Mouse (Mus musculus) left cerebral cortex, postnatal 36 days (tissue): ENCODE measurements around the gene Zfp273. TPM values are rescaled to one million over a fixed set of nuclear protein-coding genes. Genes with fewer than 3 reads are reported as not detected.
"Not testable (repeated sequence)": the region's sequence is repeated elsewhere in the genome, so short reads cannot be mapped to it uniquely, and the experiment has no call there.

Source experiments
- DNase-seq, 2 experiments: peaks; one replicate each; pipeline ENCODE4 v3.0.0; 2021 to 2022; ENCODE audit warnings: low spot score in 2 of 2, mixed read lengths in 1 of 2
- intact Hi-C: fragments of 180-260 bp; cut with DNase I; formaldehyde crosslinking; loops from one replicate; pipeline ENCODE4 v1.15.1; 2025
- total RNA-seq, 2 experiments: library from RNA; stranded (reverse); gene quantifications; 2 replicates each; pipeline ENCODE4 v1.2.3; 2021

Zfp273 gene
- total RNA-seq, result 1 to 10 TPM; 5.7 to 7.8 TPM

DNA sequence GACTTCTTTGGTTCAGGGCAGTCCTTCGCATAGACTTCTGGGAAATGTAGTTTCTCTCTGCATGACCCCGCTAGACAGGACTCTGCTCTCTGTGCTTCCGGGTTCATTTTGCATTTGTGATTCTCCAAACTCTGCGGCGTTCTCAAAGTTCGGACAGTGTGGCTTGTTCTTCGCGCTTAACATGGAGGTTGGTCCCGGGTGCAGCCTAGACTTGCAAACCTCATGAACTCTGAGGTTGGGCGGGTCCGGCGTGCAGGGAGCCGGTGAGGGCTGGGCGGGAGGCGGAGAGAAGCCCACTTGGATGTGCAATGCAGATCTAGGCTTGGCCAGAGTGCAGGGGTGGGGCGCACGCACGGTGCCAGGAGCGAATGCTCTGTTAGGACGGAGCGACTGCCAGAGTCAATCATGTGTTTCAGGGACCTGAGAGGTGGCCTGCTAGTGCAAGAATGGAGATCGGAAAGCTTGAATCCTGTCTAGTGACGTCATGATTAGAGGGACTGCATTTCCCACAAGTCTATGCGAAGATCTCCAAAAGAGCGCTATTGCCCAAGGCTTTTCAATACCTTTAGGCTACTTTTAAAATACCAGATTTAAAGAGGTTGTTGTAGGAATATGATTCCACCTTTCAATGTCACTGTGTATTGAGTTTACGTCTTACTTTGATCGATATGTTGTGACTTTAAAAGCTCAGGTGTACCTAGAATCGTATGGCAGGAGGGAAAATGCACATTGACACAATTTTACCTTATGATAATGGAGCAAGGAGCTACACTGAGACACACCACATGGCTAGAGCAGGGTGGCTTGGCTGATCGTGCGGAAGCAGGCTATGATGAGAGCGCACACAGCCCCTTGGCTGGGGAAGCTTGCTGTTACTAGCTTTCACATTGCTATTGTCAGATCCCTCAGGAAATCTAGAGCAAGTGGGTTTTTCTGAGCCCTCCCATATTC, at the start of gene Zfp273:
Gene Zfp273 (plus strand): TSS at position 31 of the 951 bp plus-strand sequence.
- intact Hi-C loops, result loop anchor here (5.0 to 10.0 kb wide), 3 partner anchors 37 to 729 kb away; partner anchors contain the start of genes Zfp493 and Zfp85
- DNase-seq, result peak; percentile 79 to 83

DNA sequence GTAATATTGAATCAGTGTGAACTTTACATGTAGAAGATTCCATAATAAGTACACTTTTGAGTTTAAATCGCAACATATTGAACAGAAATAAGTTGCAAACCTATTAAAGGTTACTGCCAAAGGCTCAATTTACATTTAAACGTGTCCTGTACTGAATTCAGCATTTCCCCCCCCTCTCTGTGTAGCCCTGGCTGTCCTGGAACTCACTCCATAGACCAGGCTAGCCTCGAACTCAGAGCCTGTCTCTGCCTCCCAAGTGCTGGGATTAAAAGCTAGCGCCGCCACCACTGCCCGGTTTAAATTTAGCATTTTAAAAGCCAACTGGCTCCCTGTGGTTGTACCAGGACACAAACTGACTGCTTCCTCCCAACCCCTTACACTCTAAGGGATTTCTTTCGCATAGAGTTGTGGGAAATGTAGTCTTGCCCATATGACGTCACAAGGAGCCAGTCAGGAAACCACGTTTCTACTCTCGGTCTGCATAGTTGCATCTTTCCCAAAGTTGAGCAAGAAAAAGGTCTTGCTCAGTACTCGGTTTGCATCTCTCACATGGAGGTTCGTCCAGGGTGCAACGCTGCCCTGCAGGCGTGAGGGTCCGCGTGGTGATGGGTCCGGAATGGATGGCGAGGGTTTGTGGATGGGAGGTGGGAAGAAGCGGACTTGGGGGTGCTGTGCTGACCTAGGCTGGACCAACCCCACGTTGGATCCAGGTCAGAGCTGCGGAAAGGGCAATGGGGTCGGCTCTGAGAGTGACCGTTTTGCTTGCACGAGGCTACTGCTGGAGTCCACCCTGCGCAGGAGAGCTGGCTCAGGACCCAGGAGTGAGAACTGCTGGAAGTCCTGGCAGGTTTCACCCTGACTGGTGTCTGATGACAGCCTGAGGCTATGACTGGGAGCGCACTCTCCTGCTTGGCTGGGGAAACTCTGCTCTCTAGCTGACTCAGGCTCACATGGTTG, 34.0 kb upstream of the Zfp273 start, which contains the start of gene Zfp493:
Gene Zfp493 (plus strand): TSS at position 429 of the 957 bp plus-strand sequence.
- intact Hi-C loops, result loop anchor here (5.0 kb wide), 1 partner anchor 33 kb away; the partner anchor contains the start of gene Zfp273
- DNase-seq, result peak; percentile 47 to 67

DNA sequence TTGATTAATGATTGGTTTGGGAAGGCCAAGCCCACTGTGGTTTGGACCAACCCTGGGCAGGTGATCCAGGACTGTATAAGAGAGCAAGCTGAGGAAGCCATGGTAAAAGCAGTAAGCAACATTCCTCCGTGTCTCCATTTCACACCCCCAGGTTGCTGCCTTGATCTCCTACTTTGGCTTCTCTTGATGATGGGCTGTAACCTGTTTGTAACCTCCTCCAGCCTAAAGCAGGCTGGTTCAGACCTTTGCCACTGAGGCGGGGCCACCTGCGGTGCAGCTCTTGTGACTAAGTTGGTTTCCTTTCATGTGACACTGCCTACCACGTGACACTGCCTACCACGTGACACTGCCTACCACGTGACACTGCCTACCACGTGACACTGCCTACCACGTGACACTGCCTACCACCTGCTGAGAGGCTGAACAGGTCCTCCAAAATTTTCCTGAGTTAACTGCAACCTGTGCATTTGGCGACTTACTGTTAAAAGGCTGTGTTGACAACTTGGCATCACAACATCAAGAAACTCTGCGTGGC, 21.6 kb upstream of the Zfp273 start:
- intact Hi-C loops, result no loop called here
- no peak for DNase-seq

DNA sequence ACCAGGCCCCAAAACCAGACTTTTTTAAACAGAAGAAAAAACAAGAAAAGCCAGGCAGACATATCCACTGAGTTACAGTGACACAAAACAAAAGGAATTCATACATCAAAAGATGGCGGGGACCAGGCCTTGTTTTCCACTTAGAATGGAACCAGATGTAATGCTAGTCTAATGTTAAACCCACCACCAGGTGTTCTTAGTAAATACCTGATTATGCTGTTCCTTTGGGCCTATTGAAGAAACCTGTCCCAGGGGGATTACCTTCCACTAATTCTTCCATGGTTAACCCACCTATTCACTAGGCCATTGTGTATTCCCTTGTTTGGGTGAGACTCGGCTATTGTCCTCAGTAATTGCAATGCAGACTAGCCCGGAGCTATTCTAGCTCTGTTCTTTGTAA, 14.9 kb upstream of the Zfp273 start:
- intact Hi-C loops, result no loop called here

DNA sequence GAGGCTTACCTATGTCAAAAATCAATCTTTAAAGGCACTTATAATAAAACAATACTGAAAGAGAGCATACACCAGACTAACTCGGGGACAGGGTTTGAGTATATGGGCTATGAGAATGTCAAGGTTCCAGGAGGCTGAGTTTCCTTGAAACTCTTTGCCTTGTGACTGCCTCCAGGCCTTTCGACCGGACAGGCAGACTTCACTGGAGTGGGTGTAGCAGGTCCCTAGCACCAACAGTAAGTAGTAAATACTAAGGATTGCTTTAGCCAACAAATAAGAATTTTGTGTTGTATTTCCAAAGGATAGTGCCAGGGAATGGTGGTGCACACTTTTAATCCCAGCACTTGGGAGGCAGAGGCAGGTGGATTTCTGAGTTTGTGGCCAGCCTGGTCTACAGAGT, 14.4 kb upstream of the Zfp273 start:
- DNase-seq, intact Hi-C loops: not testable (repeated sequence)

More for the DNA sequence above, 14.9 kb upstream of the Zfp273 start:
- no peak for DNase-seq

DNA sequence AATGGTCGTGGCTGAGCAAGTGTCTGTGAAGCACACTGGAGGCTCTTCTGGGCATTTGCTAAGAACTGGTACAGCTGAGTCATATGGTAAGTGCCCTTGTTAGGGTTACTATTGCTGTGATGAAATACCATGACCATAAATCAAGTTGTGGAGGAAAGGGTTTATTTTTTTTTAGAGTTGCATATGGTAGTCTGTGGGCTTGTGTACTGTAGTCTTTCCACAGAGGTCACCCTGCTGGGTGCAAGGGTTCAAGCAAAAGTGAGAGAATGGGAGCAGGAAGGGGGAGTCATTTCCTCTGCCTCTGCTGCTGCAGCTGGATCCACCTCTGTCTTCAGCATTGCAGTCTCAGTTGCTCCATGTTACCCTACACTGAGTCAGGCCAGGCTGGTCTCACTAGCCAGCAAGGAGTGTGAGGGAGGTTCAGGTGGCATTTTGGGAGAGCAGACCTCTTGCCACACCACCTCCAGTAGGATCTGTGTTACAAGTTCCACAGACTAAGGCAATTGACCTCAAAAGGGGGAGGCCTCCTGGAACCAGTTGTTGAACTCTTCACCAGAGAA, 1.8 kb upstream of the Zfp273 start:
- no peak for DNase-seq
- intact Hi-C loops, result loop anchor here (5.0 to 10.0 kb wide), 3 partner anchors 34 to 727 kb away; partner anchors contain the start of genes Zfp493 and Zfp85

DNA sequence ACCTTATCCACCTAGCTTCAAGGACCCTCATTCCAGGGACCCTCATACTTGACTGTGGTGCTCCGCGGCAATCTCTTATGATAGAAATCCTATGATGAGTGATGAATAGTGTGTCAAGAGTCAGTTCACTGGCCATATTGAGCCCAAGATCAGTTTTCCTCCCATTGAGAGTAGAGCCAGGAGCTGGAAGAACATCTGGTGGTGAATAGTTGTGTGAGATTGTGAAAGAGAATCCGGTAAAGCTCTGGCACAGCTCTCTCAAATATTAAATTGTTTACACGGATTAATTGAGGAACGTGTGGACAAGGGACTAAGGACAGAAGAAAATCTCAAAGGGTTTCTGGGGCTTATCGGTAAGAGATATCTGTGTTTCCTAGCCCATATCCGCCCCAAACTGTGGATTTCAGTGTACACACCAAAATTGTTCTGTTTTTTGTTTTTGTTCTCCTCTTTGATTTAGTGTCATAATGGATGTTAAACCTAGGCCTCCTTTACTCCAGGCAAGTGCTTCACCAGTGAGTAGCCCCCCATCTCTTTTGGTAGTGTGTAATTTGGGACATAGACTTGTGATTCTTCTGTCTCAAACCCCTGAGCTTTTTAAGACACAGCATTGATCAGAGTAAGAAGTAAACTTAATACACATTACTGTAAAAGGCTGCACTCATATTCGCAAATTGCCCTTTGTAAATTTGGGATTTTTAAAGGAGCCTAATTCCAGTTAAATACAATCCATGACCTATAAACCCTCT, 405 bp upstream of the Zfp273 start:
- DNase-seq, result no peak
- intact Hi-C loops, result loop anchor here (5.0 to 10.0 kb wide), 3 partner anchors 36 to 728 kb away; partner anchors contain the start of genes Zfp493 and Zfp85

DNA sequence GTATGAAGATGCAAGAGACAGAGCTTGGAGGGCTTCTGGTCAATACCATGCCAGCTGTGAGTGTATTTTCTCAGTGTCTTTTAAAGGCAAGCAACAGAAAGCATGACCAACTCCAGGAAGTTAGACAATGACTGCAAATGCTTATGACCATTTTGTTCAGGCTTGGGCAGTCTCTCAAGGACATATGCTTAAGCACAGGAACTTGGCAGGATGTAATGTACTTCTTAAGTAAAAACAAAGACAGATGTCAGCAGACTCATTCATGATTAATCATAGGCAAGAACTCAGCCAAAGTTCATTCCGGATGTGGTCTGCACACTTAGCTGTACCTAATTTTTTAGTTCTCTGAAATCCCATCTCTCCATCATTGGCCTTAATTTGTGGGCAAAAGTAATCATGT, 5.1 kb downstream of the Zfp273 start:
- intact Hi-C loops, result loop anchor here (10.0 kb wide), 2 partner anchors 64 to 734 kb away; partner anchors contain the start of gene Zfp85
- DNase-seq, result no peak

DNA sequence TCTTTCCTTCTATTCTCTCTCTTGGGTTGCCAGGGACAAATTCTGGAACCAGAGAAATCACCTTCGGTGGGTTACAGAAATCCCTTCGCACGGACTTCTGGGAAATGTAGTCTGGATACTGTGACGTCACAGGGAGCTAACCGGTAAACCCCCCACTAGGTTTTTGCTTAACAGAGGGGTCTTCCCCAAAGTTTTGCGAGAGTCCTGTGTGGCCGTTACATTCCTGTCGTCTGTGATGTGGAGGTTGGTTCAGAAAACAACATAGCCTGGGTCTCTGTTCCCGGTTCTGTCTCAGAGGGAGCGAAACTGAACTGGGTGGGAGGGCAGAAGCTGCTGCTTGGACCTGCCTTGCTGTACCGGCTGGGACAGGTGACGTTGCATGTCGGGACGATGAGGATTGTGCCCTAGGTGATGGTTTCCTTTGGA, 17.4 kb downstream of the Zfp273 start, which contains the start of gene Gm10037:
Gene Gm10037 (plus strand): TSS at position 196 of the 426 bp plus-strand sequence.
- intact Hi-C loops, result loop anchor here (10.0 kb wide), 1 partner anchor 106 kb away; the partner anchor contains the start of gene Zfp65
- DNase-seq, result peak; percentile 64 to 73

DNA sequence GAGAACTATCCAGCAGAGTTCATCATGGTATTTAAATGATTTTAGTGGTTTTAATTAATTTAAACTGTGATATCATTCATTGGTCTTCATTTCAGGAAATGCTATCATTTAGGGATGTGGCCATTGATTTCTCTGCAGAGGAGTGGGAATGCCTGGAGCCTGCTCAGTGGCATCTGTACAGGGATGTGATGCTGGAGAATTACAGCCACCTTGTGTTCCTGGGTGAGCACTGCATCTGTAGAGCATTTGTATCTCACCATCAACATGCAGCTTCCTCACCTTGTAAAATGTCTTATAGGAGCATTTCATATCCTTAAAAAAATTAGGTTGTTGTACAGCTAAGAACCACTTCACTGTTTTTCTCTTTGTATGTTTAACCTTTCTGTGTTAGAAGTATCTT, 19.6 kb downstream of the Zfp273 start:
- not testable (repeated sequence) for DNase-seq
- intact Hi-C loops, result loop anchor here (10.0 kb wide), 1 partner anchor 108 kb away; the partner anchor contains the start of gene Zfp65

DNA sequence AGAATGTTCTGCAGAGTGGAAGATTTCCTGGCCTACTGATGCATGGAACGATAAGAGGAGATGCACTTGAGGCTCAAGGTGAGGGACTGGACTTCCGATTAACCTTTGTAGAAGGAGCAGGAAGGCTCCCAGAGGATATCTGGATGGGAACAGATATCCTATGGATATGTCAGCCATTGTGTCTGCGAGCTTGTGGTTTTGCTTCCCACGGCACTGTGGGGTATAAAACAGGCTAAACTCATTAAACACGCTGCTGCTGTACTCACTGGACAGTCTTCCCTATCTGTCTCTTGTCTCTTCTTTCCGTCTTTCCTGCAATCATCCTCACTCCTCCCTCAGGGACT, 30.2 kb downstream of the Zfp273 start:
- no peak for DNase-seq
- intact Hi-C loops, result loop anchor here (1.0 kb wide), 1 partner anchor 206 kb away; the partner anchor contains the start of genes Gm49345 and Zfp729a

DNA sequence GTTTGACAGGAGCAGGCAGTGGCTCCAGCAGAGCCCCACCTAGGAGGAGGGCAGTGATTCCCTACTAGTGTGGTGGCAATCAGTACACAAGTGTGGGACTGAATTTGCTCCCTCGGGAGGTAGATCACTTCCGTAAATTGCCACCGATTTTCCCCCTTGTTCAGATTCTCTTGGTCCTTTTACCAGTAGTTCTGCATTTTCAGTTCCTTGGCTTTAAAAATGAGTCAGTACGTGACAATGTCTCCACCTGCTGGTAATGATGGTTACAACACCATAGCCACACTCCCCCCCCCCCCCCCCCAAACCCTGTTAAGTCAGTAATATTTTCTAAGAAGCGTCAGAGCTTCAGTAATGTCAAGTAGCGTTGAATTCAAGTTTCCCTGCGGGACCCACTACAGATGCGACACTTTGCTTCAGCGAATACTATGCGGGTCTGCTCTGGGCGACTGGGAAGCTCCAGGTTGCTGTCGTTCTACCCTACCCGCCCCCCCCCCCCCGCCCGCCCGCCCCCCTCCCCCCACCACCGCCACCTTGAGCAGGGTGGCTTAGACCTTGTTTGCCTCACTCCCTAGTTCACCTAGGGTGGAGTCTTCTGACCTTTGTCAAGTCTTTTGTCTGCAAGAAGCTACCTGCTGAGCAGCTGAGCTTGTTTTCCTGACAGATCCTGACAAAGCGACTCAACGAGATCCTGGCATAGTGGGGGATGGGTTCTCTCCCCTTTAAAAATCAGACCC, 30.7 kb downstream of the Zfp273 start:
- intact Hi-C loops, result loop anchor here (1.0 kb wide), 1 partner anchor 207 kb away; the partner anchor contains the start of genes Gm49345 and Zfp729a
- peak; percentile 32 to 43 for DNase-seq

DNA sequence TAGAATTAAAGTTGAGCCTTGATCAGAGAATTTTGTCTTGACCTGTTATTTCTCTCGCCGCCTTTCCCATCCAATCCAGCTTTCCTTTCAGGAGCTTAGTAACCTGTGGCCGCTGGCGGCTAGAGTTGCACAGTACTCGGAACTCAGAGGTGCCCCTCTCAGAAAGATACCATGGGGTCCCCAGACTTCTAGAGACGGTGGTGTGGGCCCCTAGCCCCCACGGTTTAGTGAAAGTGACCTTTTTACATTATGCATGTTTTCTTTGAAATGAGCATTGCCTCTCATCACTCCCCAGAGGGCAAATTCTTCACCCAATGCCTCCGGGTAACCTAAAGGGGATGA, 31.3 kb downstream of the Zfp273 start:
- intact Hi-C loops, result loop anchor here (1.0 kb wide), 1 partner anchor 208 kb away; the partner anchor contains the start of genes Gm49345 and Zfp729a
- peak in 1 of 2 experiments; percentile 5 for DNase-seq

DNA sequence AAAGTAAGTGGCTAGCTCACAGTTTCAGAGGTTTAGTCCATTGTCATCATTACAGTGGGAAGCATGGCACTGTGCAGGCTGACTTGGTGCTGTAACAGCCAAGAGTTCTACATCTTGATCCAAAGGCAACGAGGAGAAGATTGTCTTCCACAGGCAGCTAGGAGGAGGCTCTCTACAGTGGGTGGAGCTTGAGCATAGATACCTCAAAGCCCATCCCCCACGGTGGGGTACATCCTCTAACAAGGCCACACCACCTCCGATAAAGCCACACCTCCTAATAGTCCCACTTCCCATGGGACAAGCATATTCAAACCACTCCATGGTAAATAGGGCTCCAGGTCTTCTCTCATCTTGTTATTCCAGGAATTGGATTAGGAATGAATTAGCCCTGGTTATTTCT, 36.8 kb downstream of the Zfp273 start:
- intact Hi-C loops, result no loop called here
- DNase-seq, result no peak

DNA sequence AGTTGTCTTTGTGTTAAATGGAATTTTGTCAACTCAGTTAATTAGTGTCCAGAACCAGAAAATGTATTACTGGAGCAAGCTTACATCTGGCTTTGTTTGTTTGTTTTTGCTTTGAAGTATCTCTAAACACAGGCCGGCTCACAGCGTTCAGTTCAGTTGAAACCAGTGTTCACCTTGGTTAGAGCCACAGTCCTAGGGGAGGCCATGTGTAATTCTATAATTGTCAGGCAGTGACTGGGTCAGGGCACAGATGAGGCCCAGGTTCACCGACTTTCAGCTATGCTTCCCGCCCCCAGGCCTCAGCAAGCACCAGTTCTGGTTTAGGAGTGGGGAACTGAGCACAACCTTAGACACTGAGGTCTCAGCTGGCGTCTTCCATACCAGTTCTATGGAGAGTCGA, 39.6 kb downstream of the Zfp273 start:
- intact Hi-C loops, result no loop called here
- no peak for DNase-seq

DNA sequence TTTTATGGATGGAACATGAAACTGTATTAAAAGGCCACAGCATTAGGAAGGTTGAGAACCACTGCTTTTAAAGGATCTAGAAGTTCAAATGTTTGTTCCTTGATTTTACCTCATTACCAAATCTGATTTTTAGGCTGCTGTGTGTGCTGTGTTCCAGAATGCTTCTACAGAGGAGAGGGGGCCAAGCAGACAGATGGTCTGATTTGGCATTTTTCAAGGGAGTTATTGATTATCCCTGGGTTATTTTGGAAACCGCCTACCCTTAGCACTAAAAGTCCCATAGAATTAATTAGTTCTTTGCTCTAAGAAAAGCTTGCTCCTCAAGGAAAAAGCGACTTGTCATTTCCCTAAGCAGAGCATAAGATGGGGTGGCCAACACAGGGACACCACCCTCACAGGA, 40.4 kb downstream of the Zfp273 start:
- no peak for DNase-seq

DNA sequence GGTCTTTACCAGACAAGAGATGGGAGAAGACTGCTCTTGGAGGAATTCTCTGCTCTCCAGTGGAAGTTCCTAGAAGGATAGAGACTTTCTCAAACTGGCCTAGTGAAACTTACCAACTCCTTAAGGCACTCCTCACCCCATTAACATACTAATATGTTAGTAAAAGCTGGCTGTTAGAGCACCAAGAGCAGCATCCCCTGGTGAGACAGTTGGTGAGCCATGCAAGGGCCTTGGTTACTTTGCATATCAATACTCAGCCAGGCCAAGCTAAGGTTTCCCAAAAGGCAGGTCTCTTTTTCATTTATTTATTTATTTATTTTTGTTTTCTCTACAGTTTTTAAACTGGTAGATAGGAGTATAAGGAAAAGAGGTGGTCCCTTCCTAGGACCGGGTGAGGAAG, 43.8 kb downstream of the Zfp273 start:
- DNase-seq, result no peak
- intact Hi-C loops, result no loop called here

More for the DNA sequence above, 40.4 kb downstream of the Zfp273 start:
- intact Hi-C loops, result no loop called here
